ENCODE assay signal across 26 mouse cellular contexts in the genomic region with DNA sequence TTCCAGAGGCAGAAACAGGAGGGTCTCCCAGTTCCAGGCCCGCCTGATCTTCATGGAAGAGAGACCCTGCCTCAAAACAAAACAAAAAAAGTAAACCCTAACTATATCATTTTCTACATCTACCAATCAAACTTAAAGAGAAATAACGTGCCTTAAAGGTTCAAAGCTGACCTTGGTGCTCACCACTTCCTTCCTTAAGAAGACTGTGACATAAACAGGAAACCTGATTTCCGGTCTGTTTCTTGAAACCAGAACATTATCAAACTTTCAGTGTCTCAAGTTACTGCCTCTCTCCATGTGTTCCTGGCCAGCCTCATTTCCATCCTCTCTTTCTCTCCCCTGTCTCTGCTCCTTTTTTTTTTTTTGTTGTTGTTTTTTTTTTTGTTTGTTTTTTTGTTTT. TPM values are rescaled to one million over a fixed set of nuclear protein-coding genes. Genes with fewer than 3 reads are reported as not detected.
A peak's percentile ranks its signal among the peaks of the same experiment; 100 is the strongest.
DNase-seq lines count a peak whose midpoint lies in the region; ATAC-seq and TF ChIP-seq lines count a peak whose summit lies in the region.
"Had no signal": no experiment of that assay in that cellular context is flagged by ENCODE, and none has a peak within 500 bp of the region (broad histone marks: within the 10 kb centered on the region; RNA-seq: fewer than 3 reads in every experiment).

No protein-coding gene starts in this region.

- peaks cover 25% of the 10 kb centered on the region for H3K4me1 ChIP-seq in liver, postnatal 0 days (ENCODE audit: insufficient read depth)
- peaks cover 6% of the 10 kb centered on the region for H3K4me1 ChIP-seq in liver, embryonic 11.5 days (replicated peaks; ENCODE audit: control insufficient read depth, insufficient read depth, low read length)
- H3K4me1 ChIP-seq in heart, embryonic 12.5 days (replicated peaks) = peaks cover 7% of the 10 kb centered on the region; the same call in 1 of the 2 replicates

- no peak overlapping the region for H3K4me3 ChIP-seq in liver, postnatal 0 days (ENCODE audit: low read depth, low read length)
- no peak overlapping the region for H3K4me3 ChIP-seq in liver, embryonic 11.5 days (ENCODE audit: low read depth, low read length)
- H3K4me3 ChIP-seq in heart, embryonic 12.5 days = no peak overlapping the region
- H3K4me3 ChIP-seq: embryonic facial prominence, embryonic 12.5 days; erythroblast, embryonic 14.5 days; forebrain, embryonic 13.5 days; hindbrain, embryonic 10.5 days; layer of hippocampus, adult 2 months; left cerebral cortex, adult 2 months had no signal

- peak overlapping the region; percentile 29; the same call in 1 of the 2 replicates for H3K27ac ChIP-seq in liver, postnatal 0 days (ENCODE audit: low read depth)
- H3K27ac ChIP-seq in liver, embryonic 11.5 days (ENCODE audit: low read depth, low read length) = no peak overlapping the region
- H3K27ac ChIP-seq in heart, embryonic 12.5 days (ENCODE audit: poor library complexity, severe bottlenecking) = no peak overlapping the region
- H3K27ac ChIP-seq: embryonic facial prominence, embryonic 12.5 days; forebrain, embryonic 13.5 days; hindbrain, embryonic 10.5 days; layer of hippocampus, adult 2 months; left cerebral cortex, adult 2 months had no signal

- no peak for DNase-seq in liver, postnatal 0 days
- DNase-seq in liver, embryonic 11.5 days (ENCODE audit: low spot score) = no peak
- DNase-seq in CD4-positive helper T cell, adult 2 months (ENCODE audit: low read depth, low spot score) = peak; percentile 81
- DNase-seq in naive thymus-derived CD4-positive, alpha-beta T cell, adult 2 months (ENCODE audit: low read depth) = peak; percentile 78
- no peak for DNase-seq in testis, postnatal 14 days (ENCODE audit: low spot score)
- DNase-seq in adipocyte (ENCODE audit: low spot score) = no peak
- DNase-seq: adrenal gland, postnatal 36 days; cerebellum, adult 8-10 months; gastrocnemius, postnatal 25 days; kidney, adult 2 months; kidney, postnatal 10 days; left cerebral cortex, postnatal 4 days; liver; lung, adult 18-20 months; lung, postnatal 36 days; thymus, postnatal 36 days had no signal

- no peak; the same call in 1 of the 2 replicates for TF ChIP-seq EP300 in liver, postnatal 0 days (IDR thresholded peaks at IDR 0.05; ENCODE audit: low read depth)

- ATAC-seq in liver, postnatal 0 days = no peak
- no peak for ATAC-seq in liver, embryonic 11.5 days (replicated peaks; ENCODE audit: low FRiP score)
- peak; percentile 17 for ATAC-seq in activated CD4-positive, CD25-positive, alpha-beta regulatory T cell, adult 4 months
- ATAC-seq in heart, embryonic 12.5 days (ENCODE audit: insufficient number of reproducible peaks, low FRiP score) = no peak
- ATAC-seq: forebrain, embryonic 13.5 days; midbrain, embryonic 16.5 days; Patski had no signal

- no peaks in the 10 kb centered on the region for H3K9me3 ChIP-seq in liver, postnatal 0 days (ENCODE audit: low read length)
- H3K9me3 ChIP-seq in liver, embryonic 11.5 days (ENCODE audit: control insufficient read depth, low read length) = no peaks in the 10 kb centered on the region
- H3K9me3 ChIP-seq in heart, embryonic 12.5 days (replicated peaks) = no peaks in the 10 kb centered on the region
- H3K9me3 ChIP-seq: embryonic facial prominence, embryonic 12.5 days; forebrain, embryonic 13.5 days; hindbrain, embryonic 10.5 days had no signal

- H3K9ac ChIP-seq in liver, postnatal 0 days (replicated peaks) = no peak overlapping the region
- no peak overlapping the region for H3K9ac ChIP-seq in liver, embryonic 11.5 days (ENCODE audit: low read depth, low read length)
- no peak overlapping the region for H3K9ac ChIP-seq in heart, embryonic 12.5 days
- H3K9ac ChIP-seq: embryonic facial prominence, embryonic 12.5 days; forebrain, embryonic 13.5 days had no signal

- no peaks in the 10 kb centered on the region for H3K36me3 ChIP-seq in liver, postnatal 0 days (replicated peaks; ENCODE audit: insufficient read depth, low read length)
- H3K36me3 ChIP-seq in liver, embryonic 11.5 days (ENCODE audit: control insufficient read depth, insufficient read depth, low read length) = no peaks in the 10 kb centered on the region
- H3K36me3 ChIP-seq in heart, embryonic 12.5 days = no peaks in the 10 kb centered on the region
- H3K36me3 ChIP-seq: embryonic facial prominence, embryonic 12.5 days; hindbrain, embryonic 10.5 days had no signal

- no peaks in the 10 kb centered on the region for H3K27me3 ChIP-seq in liver, postnatal 0 days (ENCODE audit: insufficient read depth, low read length)
- H3K27me3 ChIP-seq in liver, embryonic 11.5 days (replicated peaks; ENCODE audit: control insufficient read depth, insufficient read depth, low read length) = no peaks in the 10 kb centered on the region
- H3K27me3 ChIP-seq in heart, embryonic 12.5 days (replicated peaks) = no peaks in the 10 kb centered on the region
- H3K27me3 ChIP-seq: embryonic facial prominence, embryonic 12.5 days; forebrain, embryonic 13.5 days; Patski had no signal

- 43% methylated on average over 3 of the region's 3 CpGs for WGBS in liver, postnatal 0 days (ENCODE audit: insufficient replicate concordance)
- whole genome bisulfite sequencing in liver, embryonic 11.5 days = 57% methylated on average over 3 of the region's 3 CpGs
- 64% methylated on average over 3 of the region's 3 CpGs for WGBS in heart, embryonic 12.5 days

- H3K4me2 ChIP-seq in liver, postnatal 0 days (ENCODE audit: low read depth, low read length) = no peak overlapping the region
- no peak overlapping the region for H3K4me2 ChIP-seq in liver, embryonic 11.5 days
- H3K4me2 ChIP-seq in heart, embryonic 12.5 days = no peak overlapping the region
- H3K4me2 ChIP-seq: embryonic facial prominence, embryonic 12.5 days; forebrain, embryonic 13.5 days had no signal

- TF ChIP-seq CTCF in liver, postnatal 0 days (IDR thresholded peaks at IDR 0.05; ENCODE audit: low read depth) = no peak

RNA-seq across cellular contexts. Expression of gene Mdm4, which starts 0.6 kb away (rescaled TPM):
- 5.8 and 9.0 TPM in 2 replicates for polyA plus RNA-seq in liver, postnatal 0 days (2015; fragmentation: Nextera tagmentation; extraction: Ambion mirVana)
- polyA plus RNA-seq in liver, embryonic 11.5 days (2014; fragmentation: Nextera tagmentation; extraction: Ambion mirVana) = 40.6 and 41.9 TPM in 2 replicates
- polyA plus RNA-seq in activated CD4-positive, CD25-positive, alpha-beta regulatory T cell, adult 4 months (2017; shearing (Covaris generic)) = 100 to 1,000 TPM in 1 of 2 experiments, 10 to 100 TPM in 1; 84.8 to 102 TPM
- 31.3 and 35.5 TPM in 2 replicates for polyA plus RNA-seq in heart, embryonic 12.5 days (2016; fragmentation: Nextera tagmentation; extraction: Ambion mirVana)

RNA-seq across cellular contexts. Expression of gene Pik3c2b, which starts 15.7 kb away (rescaled TPM):
- 0.83 and 1.00 TPM in 2 replicates for polyA plus RNA-seq in liver, postnatal 0 days (2015; fragmentation: Nextera tagmentation; extraction: Ambion mirVana)
- 3.4 and 3.5 TPM in 2 replicates for polyA plus RNA-seq in liver, embryonic 11.5 days (2014; fragmentation: Nextera tagmentation; extraction: Ambion mirVana)
- polyA plus RNA-seq in activated CD4-positive, CD25-positive, alpha-beta regulatory T cell, adult 4 months (2017; shearing (Covaris generic)) = under 1 TPM; 0.66 to 0.68 TPM
- polyA plus RNA-seq in heart, embryonic 12.5 days (2016; fragmentation: Nextera tagmentation; extraction: Ambion mirVana) = 11.5 and 11.7 TPM in 2 replicates

Comparison
In these comparisons a context has a peak if more than half of its experiments do, and no peak if none do; other contexts are left out.
1. DNase-seq: peak in CD4-positive helper T cell, adult 2 months (single experiment) and naive thymus-derived CD4-positive, alpha-beta T cell, adult 2 months (single experiment); none in liver, postnatal 0 days (single experiment), liver, embryonic 11.5 days (single experiment), testis, postnatal 14 days (single experiment) and adipocyte (single experiment).